Mouse (Mus musculus) testis, adult 2 months (tissue): ENCODE measurements around the gene Vangl2.

Source experiments
- CTCF ChIP-seq: fragments of 200-500 bp; IDR thresholded peaks from 2 replicates; pipeline ENCODE4 v1.5.1; 2012; ENCODE audit warnings: low read depth, mild to moderate bottlenecking, inconsistent platforms, low read length, moderate library complexity; ENCODE audit not compliant: control insufficient read depth, insufficient read depth, insufficient replicate concordance
- POLR2A ChIP-seq: fragments of 200-500 bp; IDR thresholded peaks from 2 replicates; pipeline ENCODE4 v1.6.1; 2012; ENCODE audit warnings: low read depth, mild to moderate bottlenecking, inconsistent platforms, low read length, moderate library complexity; ENCODE audit not compliant: control insufficient read depth

DNA sequence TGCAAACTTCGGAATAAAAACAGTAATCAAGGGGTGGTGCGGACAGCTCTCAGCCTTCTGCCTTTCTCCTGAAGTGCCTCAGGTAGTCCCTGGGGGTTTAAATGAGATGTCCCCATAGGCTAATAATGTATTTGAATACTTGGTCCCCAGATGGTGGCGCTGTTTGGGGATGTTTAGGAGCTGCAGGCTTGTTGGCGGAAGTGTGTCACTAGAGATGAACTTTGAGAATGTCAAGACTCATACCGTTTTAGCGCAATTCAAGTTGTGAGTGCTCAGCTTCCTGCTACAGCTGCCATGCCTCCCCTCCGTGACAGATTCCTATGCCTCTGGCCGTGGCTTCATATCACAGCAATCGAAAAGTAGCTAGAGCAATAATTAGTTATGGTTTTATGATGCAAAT, 52.9 kb downstream of the Vangl2 start:
- no peak for TF ChIP-seq CTCF
- TF ChIP-seq POLR2A: no peak
